Mouse (Mus musculus): ENCODE results near the gene Olfr666. TPM values are rescaled to one million over a fixed set of nuclear protein-coding genes. Genes with fewer than 3 reads are reported as not detected.
"Not testable (repeated sequence)": the region's sequence is repeated elsewhere in the genome, so short reads cannot be mapped to it uniquely, and the experiment has no call there.

The Olfr666 gene
- not detected in 2 replicates for polyA plus RNA-seq (2016; fragmentation: Nextera tagmentation; extraction: Ambion mirVana)

GRCm38 (mm10) chr7:104895852-104896251 lies at the start of gene Olfr666:
Gene Olfr666, minus strand, starts transcription at chr7:104895952.
- WGBS (ENCODE audit: insufficient replicate concordance), result 52% methylated on average over 2 of the region's 2 CpGs
- ATAC-seq, result no peak

GRCm38 (mm10) chr7:104933940-104934339 lies 38.2 kb upstream of the Olfr666 start, which contains the start of gene Olfr669:
Gene Olfr669, plus strand, starts transcription at chr7:104934240.
- Histone ChIP-seq H3K4me3 (no peak within 1 kb of the TSS), H3K9ac (no peak within 1 kb of the TSS), H3K27me3 (replicated peaks) (no peaks in the 10 kb centered on the region), H3K27ac (no peak within 1 kb of the TSS), H3K9me3 (replicated peaks) (no peaks in the 10 kb centered on the region), H3K4me1 (no peaks in the 10 kb centered on the region), H3K36me3 (no peaks in the 10 kb centered on the region), H3K4me2 (no peak within 1 kb of the TSS)
- 64% methylated on average over 1 of the region's 1 CpGs for WGBS (ENCODE audit: insufficient replicate concordance)
- ATAC-seq, result no peak

More at GRCm38 (mm10) chr7:104895852-104896251, at the start of gene Olfr666:
- Histone ChIP-seq H3K27ac (no peak within 1 kb of the TSS), H3K4me2 (no peak within 1 kb of the TSS), H3K36me3 (no peaks in the 10 kb centered on the region), H3K9me3 (replicated peaks) (no peaks in the 10 kb centered on the region), H3K4me1 (no peaks in the 10 kb centered on the region), H3K9ac (no peak within 1 kb of the TSS), H3K27me3 (replicated peaks) (no peaks in the 10 kb centered on the region), H3K4me3 (no peak within 1 kb of the TSS)

GRCm38 (mm10) chr7:104927957-104928356 lies 32.2 kb upstream of the Olfr666 start, which contains the start of gene Olfr668:
Gene Olfr668, minus strand, starts transcription at chr7:104928057.
- ATAC-seq, result no peak
- no peak within 1 kb of the TSS for H3K27ac ChIP-seq
- no peaks in the 10 kb centered on the region for H3K9me3 ChIP-seq (replicated peaks)
- H3K4me3 ChIP-seq, result no peak within 1 kb of the TSS
- H3K36me3 ChIP-seq, result no peaks in the 10 kb centered on the region
- no peaks in the 10 kb centered on the region for H3K27me3 ChIP-seq (replicated peaks)
- H3K4me2 ChIP-seq, result no peak within 1 kb of the TSS
- H3K9ac ChIP-seq, result no peak within 1 kb of the TSS
- WGBS (ENCODE audit: insufficient replicate concordance), result 47% methylated on average over 1 of the region's 1 CpGs
- no peaks in the 10 kb centered on the region for H3K4me1 ChIP-seq

GRCm38 (mm10) chr7:104921382-104921781 lies 25.6 kb upstream of the Olfr666 start, which contains the start of gene Olfr667:
Gene Olfr667, minus strand, starts transcription at chr7:104921482.
- Histone ChIP-seq H3K4me2 (no peak within 1 kb of the TSS), H3K27me3 (replicated peaks) (no peaks in the 10 kb centered on the region), H3K4me1 (no peaks in the 10 kb centered on the region), H3K9me3 (replicated peaks) (no peaks in the 10 kb centered on the region), H3K36me3 (no peaks in the 10 kb centered on the region), H3K4me3 (no peak within 1 kb of the TSS), H3K9ac (no peak within 1 kb of the TSS), H3K27ac (no peak within 1 kb of the TSS)
- 70% methylated on average over 1 of the region's 1 CpGs for WGBS (ENCODE audit: insufficient replicate concordance)
- ATAC-seq, result no peak

GRCm38 (mm10) chr7:104877731-104878130 lies 18.0 kb downstream of the Olfr666 start, which contains the start of gene Olfr665:
Gene Olfr665, plus strand, starts transcription at chr7:104878031.
- Histone ChIP-seq H3K27me3 (replicated peaks) (no peaks in the 10 kb centered on the region), H3K4me2 (no peak within 1 kb of the TSS), H3K9ac (no peak within 1 kb of the TSS), H3K27ac (no peak within 1 kb of the TSS), H3K9me3 (replicated peaks) (no peaks in the 10 kb centered on the region), H3K4me3 (no peak within 1 kb of the TSS), H3K4me1 (no peaks in the 10 kb centered on the region), H3K36me3 (no peaks in the 10 kb centered on the region)
- no peak for ATAC-seq
- WGBS (ENCODE audit: insufficient replicate concordance), result 18% methylated on average over 1 of the region's 1 CpGs

GRCm38 (mm10) chr7:104861381-104861780 lies 34.4 kb downstream of the Olfr666 start:
- ATAC-seq, result no peak
- Histone ChIP-seq H3K9ac (no peak overlapping the region), H3K9me3 (replicated peaks) (0 out of 2 replicates have a peak, but pooled peaks cover 4% of the 10 kb centered on the region), H3K27ac (no peak overlapping the region), H3K4me3 (no peak overlapping the region), H3K36me3 (no peaks in the 10 kb centered on the region), H3K4me2 (no peak overlapping the region), H3K27me3 (replicated peaks) (no peaks in the 10 kb centered on the region), H3K4me1 (no peaks in the 10 kb centered on the region)
- 64% methylated on average over 3 of the region's 3 CpGs for WGBS (ENCODE audit: insufficient replicate concordance)

GRCm38 (mm10) chr7:104857683-104858082 lies 38.1 kb downstream of the Olfr666 start:
- H3K27me3 ChIP-seq (replicated peaks), result no peaks in the 10 kb centered on the region
- WGBS (ENCODE audit: insufficient replicate concordance), result 38% methylated on average over 1 of the region's 1 CpGs
- no peak overlapping the region for H3K9ac ChIP-seq
- no peak for ATAC-seq
- H3K4me2 ChIP-seq, result no peak overlapping the region
- no peaks in the 10 kb centered on the region for H3K4me1 ChIP-seq
- no peak overlapping the region for H3K27ac ChIP-seq
- no peaks in the 10 kb centered on the region for H3K36me3 ChIP-seq
- no peak overlapping the region for H3K4me3 ChIP-seq
- 0 out of 2 replicates have a peak, but pooled peaks cover 4% of the 10 kb centered on the region for H3K9me3 ChIP-seq (replicated peaks)

- not testable (repeated sequence) for H3K36me3 ChIP-seq; H3K4me1 ChIP-seq; H3K4me2 ChIP-seq; H3K4me3 ChIP-seq; H3K9ac ChIP-seq; ATAC-seq; H3K27ac ChIP-seq; H3K27me3 ChIP-seq (replicated peaks); H3K9me3 ChIP-seq (replicated peaks)
- 64% methylated on average over 2 of the region's 2 CpGs for WGBS (ENCODE audit: insufficient replicate concordance)
Observed at GRCm38 (mm10) chr7:104856709-104857108, 39.0 kb downstream of the Olfr666 start, which contains the start of gene Usp17la. Gene Usp17la, plus strand, starts transcription at chr7:104857009.

GRCm38 (mm10) chr7:104855248-104855750 lies 40.5 kb downstream of the Olfr666 start:
- Histone ChIP-seq H3K4me2 (no peak overlapping the region), H3K36me3 (no peaks in the 10 kb centered on the region), H3K27ac (no peak overlapping the region), H3K4me3 (no peak overlapping the region), H3K9ac (no peak overlapping the region), H3K4me1 (no peaks in the 10 kb centered on the region), H3K27me3 (replicated peaks) (no peaks in the 10 kb centered on the region), H3K9me3 (replicated peaks) (0 out of 2 replicates have a peak, but pooled peaks cover 4% of the 10 kb centered on the region)
- WGBS (ENCODE audit: insufficient replicate concordance), result 51% methylated on average over 3 of the region's 3 CpGs
- no peak for ATAC-seq

GRCm38 (mm10) chr7:104851546-104851945 lies 44.2 kb downstream of the Olfr666 start:
- not testable (repeated sequence) for H3K4me2 ChIP-seq; H3K9ac ChIP-seq; H3K27me3 ChIP-seq (replicated peaks); H3K36me3 ChIP-seq; H3K4me1 ChIP-seq; H3K27ac ChIP-seq; H3K9me3 ChIP-seq (replicated peaks); ATAC-seq; H3K4me3 ChIP-seq
- 65% methylated on average over 2 of the region's 2 CpGs for WGBS (ENCODE audit: insufficient replicate concordance)

GRCm38 (mm10) chr7:104843731-104844287 lies 51.9 kb downstream of the Olfr666 start:
- Histone ChIP-seq H3K36me3 (no peaks in the 10 kb centered on the region), H3K27me3 (replicated peaks) (no peaks in the 10 kb centered on the region), H3K9me3 (replicated peaks) (no peaks in the 10 kb centered on the region), H3K4me1 (no peaks in the 10 kb centered on the region), H3K4me3 (no peak overlapping the region), H3K9ac (no peak overlapping the region), H3K4me2 (no peak overlapping the region), H3K27ac (no peak overlapping the region)
- WGBS (ENCODE audit: insufficient replicate concordance), result 56% methylated on average over 1 of the region's 1 CpGs
- ATAC-seq, result no peak

GRCm38 (mm10) chr7:104842503-104842902 lies 53.2 kb downstream of the Olfr666 start, which contains the start of gene Usp17lb:
Gene Usp17lb, minus strand, starts transcription at chr7:104842603.
- ATAC-seq, result no peak
- H3K27me3 ChIP-seq (replicated peaks), result no peaks in the 10 kb centered on the region

More at GRCm38 (mm10) chr7:104842503-104842902, 53.2 kb downstream of the Olfr666 start, which contains the start of gene Usp17lb:
- WGBS (ENCODE audit: insufficient replicate concordance), result 35% methylated on average over 1 of the region's 1 CpGs
- no peaks in the 10 kb centered on the region for H3K36me3 ChIP-seq
- no peak within 1 kb of the TSS for H3K27ac ChIP-seq
- no peak within 1 kb of the TSS for H3K9ac ChIP-seq
- H3K4me3 ChIP-seq, result no peak within 1 kb of the TSS
- H3K4me2 ChIP-seq, result no peak within 1 kb of the TSS
- no peaks in the 10 kb centered on the region for H3K9me3 ChIP-seq (replicated peaks)
- H3K4me1 ChIP-seq, result no peaks in the 10 kb centered on the region
